Mouse (Mus musculus) MEL (cell line): ENCODE results near the gene Nkain2. TPM values are rescaled to one million over a fixed set of nuclear protein-coding genes. Genes with fewer than 3 reads are reported as not detected.

Experiments
- DNase-seq: peaks from one replicate; pipeline ENCODE4 v3.0.0; 2011; ENCODE audit warnings: low read depth, low spot score
- H3K27ac ChIP-seq: 2 replicates; pipeline ENCODE4 v1.5.1; 2012; ENCODE audit warnings: low read depth, mild to moderate bottlenecking, control low read depth, low read length, moderate library complexity; ENCODE audit not compliant: control insufficient read depth
- H3K27me3 ChIP-seq, 2 experiments: fragments of 150-350 bp in 1 of 2; sonication (generic) in 1 of 2; 2 replicates each; pipeline ENCODE4 v1.6.1; 2012; ENCODE audit warnings: low read length in 2 of 2, mild to moderate bottlenecking in 2 of 2, improper control_type of control experiment in 1 of 2, moderate library complexity in 1 of 2; ENCODE audit not compliant: insufficient read depth in 2 of 2, control insufficient read depth in 1 of 2
- H3K36me3 ChIP-seq, 2 experiments: 2 replicates each; pipeline ENCODE4 v1.6.1; 2012 to 2014; ENCODE audit warnings: low read length in 2 of 2, improper control_type of control experiment in 1 of 2, inconsistent platforms in 1 of 2, mild to moderate bottlenecking in 1 of 2; ENCODE audit not compliant: insufficient read depth in 2 of 2, control insufficient read depth in 1 of 2
- H3K4me1 ChIP-seq, 2 experiments: fragments of 150-350 bp in 1 of 2; sonication (generic) in 1 of 2; 2 replicates each; pipeline ENCODE4 v1.6.1; 2012; ENCODE audit warnings: low read length in 2 of 2, improper control_type of control experiment in 1 of 2, mild to moderate bottlenecking in 1 of 2; ENCODE audit not compliant: insufficient read depth in 2 of 2, control insufficient read depth in 1 of 2
- H3K4me3 ChIP-seq, 2 experiments: fragments of 150-350 bp in 1 of 2; sonication (generic) in 1 of 2; 2 replicates each; pipeline ENCODE4 v1.5.1; 2012; ENCODE audit warnings: low read depth in 2 of 2, low read length in 2 of 2, mild to moderate bottlenecking in 2 of 2, moderate library complexity in 2 of 2, control low read depth in 1 of 2, improper control_type of control experiment in 1 of 2; ENCODE audit not compliant: control insufficient read depth in 1 of 2, insufficient read depth in 1 of 2
- H3K79me2 ChIP-seq: 2 replicates; pipeline ENCODE4 v1.6.1; 2012; ENCODE audit warnings: mild to moderate bottlenecking, low read length, moderate library complexity; ENCODE audit not compliant: control insufficient read depth, poor library complexity, insufficient read depth
- H3K9ac ChIP-seq: 2 replicates; pipeline ENCODE4 v1.6.1; 2012; ENCODE audit warnings: low read depth, mild to moderate bottlenecking, control low read depth, low read length, moderate library complexity; ENCODE audit not compliant: control insufficient read depth, poor library complexity, severe bottlenecking
- H3K9me3 ChIP-seq: fragments of 150-350 bp; sonication (generic); replicated peaks from 2 replicates; pipeline ENCODE4 v1.6.1; 2012; ENCODE audit warnings: mild to moderate bottlenecking, low read length, improper control_type of control experiment, moderate library complexity; ENCODE audit not compliant: insufficient read depth
- CTCF ChIP-seq, 3 experiments: IDR thresholded peaks in 2 of 3; conservative IDR thresholded peaks in 1 of 3; 2 replicates each; pipeline ENCODE4 v1.5.1; 2011 to 2012; ENCODE audit warnings: low read length in 3 of 3, low read depth in 2 of 3, mild to moderate bottlenecking in 2 of 3, improper control_type of control experiment in 1 of 3, inconsistent platforms in 1 of 3, mixed read lengths in 1 of 3, moderate library complexity in 1 of 3; ENCODE audit not compliant: control insufficient read depth in 1 of 3, insufficient read depth in 1 of 3, poor library complexity in 1 of 3, severe bottlenecking in 1 of 3
- E2F4 ChIP-seq: IDR thresholded peaks from 2 replicates; pipeline ENCODE4 v1.6.1; 2011; ENCODE audit warnings: low read depth, low read length, improper control_type of control experiment, borderline replicate concordance
- ELF1 ChIP-seq: IDR thresholded peaks from 2 replicates; pipeline ENCODE4 v1.6.1; 2014; ENCODE audit warnings: low read depth, mild to moderate bottlenecking, inconsistent platforms, low read length, improper control_type of control experiment, moderate library complexity
- ETS1 ChIP-seq: IDR thresholded peaks from 2 replicates; pipeline ENCODE4 v1.6.1; 2012; ENCODE audit warnings: low read depth, mild to moderate bottlenecking, inconsistent platforms, low read length, improper control_type of control experiment, moderate library complexity
- JUND ChIP-seq: IDR thresholded peaks from 2 replicates; pipeline ENCODE4 v1.6.1; 2011; ENCODE audit warnings: low read depth, mild to moderate bottlenecking, improper control_type of control experiment, low read length
- KAT2A ChIP-seq: conservative IDR thresholded peaks from 2 replicates; pipeline ENCODE4 v1.6.1; 2012; ENCODE audit warnings: low read depth, low read length, improper control_type of control experiment, inconsistent platforms
- MAX ChIP-seq: IDR thresholded peaks from 2 replicates; pipeline ENCODE4 v1.6.1; 2011; ENCODE audit warnings: low read length, improper control_type of control experiment
- MAZ ChIP-seq: IDR thresholded peaks from 2 replicates; pipeline ENCODE4 v1.6.1; 2012; ENCODE audit warnings: low read depth, mild to moderate bottlenecking, inconsistent platforms, low read length, improper control_type of control experiment
- MEF2A ChIP-seq: IDR thresholded peaks from 2 replicates; pipeline ENCODE4 v1.6.1; 2014; ENCODE audit warnings: low read depth, mild to moderate bottlenecking, inconsistent platforms, low read length, improper control_type of control experiment; ENCODE audit not compliant: poor library complexity, insufficient replicate concordance, severe bottlenecking; ENCODE audit errors: extremely low read depth
- MXI1 ChIP-seq: IDR thresholded peaks from 2 replicates; pipeline ENCODE4 v1.6.1; 2011; ENCODE audit warnings: mild to moderate bottlenecking, low read depth, low read length, improper control_type of control experiment
- NRF1 ChIP-seq: IDR thresholded peaks from 2 replicates; pipeline ENCODE4 v1.6.1; 2014; ENCODE audit warnings: low read depth, mild to moderate bottlenecking, inconsistent platforms, low read length, improper control_type of control experiment, moderate library complexity; ENCODE audit not compliant: poor library complexity, insufficient read depth, severe bottlenecking
- POLR2A ChIP-seq, 2 experiments: IDR thresholded peaks; 2 replicates each; pipeline ENCODE4 v1.6.1; 2011 to 2012; ENCODE audit warnings: low read length in 2 of 2, mild to moderate bottlenecking in 2 of 2, control low read depth in 1 of 2, improper control_type of control experiment in 1 of 2, low read depth in 1 of 2, moderate library complexity in 1 of 2; ENCODE audit not compliant: control insufficient read depth in 1 of 2, insufficient read depth in 1 of 2, poor library complexity in 1 of 2
- POLR2AphosphoS2 ChIP-seq: IDR thresholded peaks from 2 replicates; pipeline ENCODE4 v1.6.1; 2011; ENCODE audit warnings: low read length, improper control_type of control experiment
- SIN3A ChIP-seq: IDR thresholded peaks from 2 replicates; pipeline ENCODE4 v1.6.1; 2012; ENCODE audit warnings: low read length, improper control_type of control experiment, inconsistent platforms
- SMC3 ChIP-seq: IDR thresholded peaks from 2 replicates; pipeline ENCODE4 v1.6.1; 2011; ENCODE audit warnings: low read depth, low read length, improper control_type of control experiment
- TAL1 ChIP-seq: IDR thresholded peaks from 2 replicates; pipeline ENCODE4 v1.6.1; 2012; ENCODE audit warnings: mild to moderate bottlenecking, inconsistent platforms, low read length, moderate library complexity, mixed read lengths
- TCF12 ChIP-seq: IDR thresholded peaks from 2 replicates; pipeline ENCODE4 v1.6.1; 2014; ENCODE audit warnings: low read depth, mild to moderate bottlenecking, inconsistent platforms, low read length, improper control_type of control experiment, moderate library complexity
- UBTF ChIP-seq: IDR thresholded peaks from 2 replicates; pipeline ENCODE4 v1.6.1; 2012; ENCODE audit warnings: low read depth, mild to moderate bottlenecking, inconsistent platforms, low read length, improper control_type of control experiment, moderate library complexity, borderline replicate concordance; ENCODE audit not compliant: insufficient read depth
- ZKSCAN1 ChIP-seq: IDR thresholded peaks from 2 replicates; pipeline ENCODE4 v1.6.1; 2012; ENCODE audit warnings: low read depth, mild to moderate bottlenecking, inconsistent platforms, low read length, improper control_type of control experiment, moderate library complexity
- ZMIZ1 ChIP-seq: IDR thresholded peaks from 2 replicates; pipeline ENCODE4 v1.6.1; 2012; ENCODE audit warnings: low read depth, mild to moderate bottlenecking, inconsistent platforms, low read length, improper control_type of control experiment, moderate library complexity
- ZNF384 ChIP-seq: IDR thresholded peaks from 2 replicates; pipeline ENCODE4 v1.6.1; 2012; ENCODE audit warnings: low read depth, mild to moderate bottlenecking, inconsistent platforms, low read length, improper control_type of control experiment
- polyA plus RNA-seq, 2 experiments: library from polyadenylated mRNA; stranded (reverse) in 1 of 2; unstranded in 1 of 2; fragments of >175 nt in 1 of 2; fragments of >200 nt in 1 of 2; gene quantifications; 2 replicates each; pipeline versions ENCODE4 v1.2.1 to v1.2.4; 2012; ENCODE audit warnings: low replicate concordance in 2 of 2, low read depth in 1 of 2; ENCODE audit not compliant: insufficient read length in 2 of 2, insufficient read depth in 1 of 2, missing spikeins in 1 of 2
- total RNA-seq: library from RNA; depleted of rRNA; stranded (reverse); fragments of 300-350 nt; gene quantifications from 2 replicates; pipeline ENCODE4 v1.2.3, GENCODE M21; 2012

Nkain2 gene
- total and polyA plus RNA-seq, 3 experiments = not detected

- no peaks in the 10 kb centered on the region for H3K9me3 ChIP-seq
- H3K27ac ChIP-seq = no peak overlapping the region
- H3K36me3 ChIP-seq = no peaks in the 10 kb centered on the region
- no peaks in the 10 kb centered on the region for H3K4me1 ChIP-seq
- no peaks in the 10 kb centered on the region for H3K27me3 ChIP-seq
- DNase-seq = no peak
- no peak overlapping the region for H3K9ac ChIP-seq
- TF ChIP-seq SMC3 = no peak
- no peak for TF ChIP-seq TAL1
- no peak for TF ChIP-seq UBTF
- TF ChIP-seq ZMIZ1 = no peak
- no peak for TF ChIP-seq MAX
- no peak for TF ChIP-seq NRF1
- no peak for TF ChIP-seq E2F4
- no peak for TF ChIP-seq MAZ
- no peak for TF ChIP-seq JUND
- TF ChIP-seq POLR2AphosphoS2 = no peak
- no peak for TF ChIP-seq POLR2A (IDR thresholded peaks at IDR 0.05; ENCODE audit: control insufficient read depth in 1 of 2, insufficient read depth in 1 of 2, low read depth in 1 of 2, low read length in 2 of 2, poor library complexity in 1 of 2)
- no peak overlapping the region for H3K4me3 ChIP-seq
- no peaks in the 10 kb centered on the region for H3K79me2 ChIP-seq
Observed at GRCm38 (mm10) chr10:32493600-32493999, 396.7 kb downstream of the Nkain2 start.

GRCm38 (mm10) chr10:32462726-32463125 lies 427.5 kb downstream of the Nkain2 start:
- Histone ChIP-seq H3K4me1 (no peaks in the 10 kb centered on the region), H3K36me3 (no peaks in the 10 kb centered on the region), H3K27ac (no peak overlapping the region), H3K9me3 (no peaks in the 10 kb centered on the region), H3K27me3 (no peaks in the 10 kb centered on the region), H3K79me2 (no peaks in the 10 kb centered on the region), H3K9ac (no peak overlapping the region), H3K4me3 (no peak overlapping the region)
- no peak for DNase-seq
- TF ChIP-seq ELF1 = no peak

- no peaks in the 10 kb centered on the region for H3K27me3 ChIP-seq
- no peak for DNase-seq
- H3K9ac ChIP-seq = no peak overlapping the region
- H3K79me2 ChIP-seq = no peaks in the 10 kb centered on the region
- no peak overlapping the region for H3K27ac ChIP-seq
- H3K4me1 ChIP-seq = no peaks in the 10 kb centered on the region
- H3K36me3 ChIP-seq = no peaks in the 10 kb centered on the region
- H3K4me3 ChIP-seq = no peak overlapping the region
- H3K9me3 ChIP-seq = no peaks in the 10 kb centered on the region
- TF ChIP-seq MEF2A (no peak), ZNF384 (no peak), ZKSCAN1 (no peak), POLR2A (IDR thresholded peaks at IDR 0.05; ENCODE audit: control insufficient read depth in 1 of 2, insufficient read depth in 1 of 2, low read depth in 1 of 2, low read length in 2 of 2, poor library complexity in 1 of 2) (no peak), SIN3A (no peak), KAT2A (no peak), JUND (no peak), NRF1 (no peak), CTCF (IDR thresholded peaks at IDR 0.05 in 2 of 3, conservative IDR thresholded peaks at IDR 0.05 in 1 of 3; ENCODE audit: control insufficient read depth in 1 of 3, insufficient read depth in 1 of 3, low read depth in 2 of 3, low read length in 3 of 3, poor library complexity in 1 of 3, severe bottlenecking in 1 of 3) (no peak), ETS1 (no peak), TAL1 (no peak), SMC3 (no peak), MAX (no peak), TCF12 (no peak), MXI1 (no peak)
Observed at GRCm38 (mm10) chr10:32439932-32440519, 450.2 kb downstream of the Nkain2 start.
